Mouse (Mus musculus): Measurements from ENCODE around the gene Acot5.

DNA sequence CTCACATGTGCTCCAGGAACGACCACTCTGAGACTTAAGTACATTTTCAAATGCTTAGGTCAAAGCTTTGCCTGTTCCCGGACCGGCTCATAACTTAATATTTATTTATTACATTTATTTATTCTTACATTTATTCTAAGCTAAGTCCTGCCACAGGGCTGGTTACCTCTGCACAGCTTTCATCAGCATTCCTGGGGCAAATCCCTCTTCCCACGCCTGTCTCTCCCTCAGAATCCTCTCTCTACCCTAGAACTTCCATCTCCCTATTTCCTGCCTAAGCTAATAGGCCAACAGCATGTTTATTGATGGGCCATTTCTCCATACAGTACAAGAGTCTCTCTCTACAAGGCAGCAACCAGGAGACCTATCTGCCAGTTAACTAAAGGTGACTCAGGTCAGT, 1.4 kb upstream of the Acot5 start:
- TF ChIP-seq CTCF (IDR thresholded peaks at IDR 0.05; ENCODE audit: extremely low read depth, insufficient read length, insufficient replicate concordance, low read depth, low read length) (no peak), POLR2A (IDR thresholded peaks at IDR 0.05; ENCODE audit: low read depth, low read length) (no peak)
